Mouse (Mus musculus) ovary, adult 2 months (tissue): ENCODE data around the gene St6galnac5. TPM values are rescaled to one million over a fixed set of nuclear protein-coding genes. Genes with fewer than 3 reads are reported as not detected.

Source experiments
- polyA plus RNA-seq: library from polyadenylated mRNA; depleted of rRNA; stranded (reverse); fragments of >200 nt; gene quantifications from 2 replicates; pipeline ENCODE4 v1.2.3, GENCODE M21; 2012; rRNA removed

Gene St6galnac5
- polyA plus RNA-seq = 1.2 and 1.4 TPM in 2 replicates

GRCm38 (mm10) chr3:152981988-152982387, at the start of gene St6galnac5:
St6galnac5 (minus strand) TSS chr3:152982246.

